Mouse (Mus musculus) E14TG2a.4 (cell line): ENCODE results near the gene Asxl1.
A peak's percentile ranks its signal among the peaks of the same experiment; 100 is the strongest.

Experiments
- CTCF ChIP-seq: conservative IDR thresholded peaks from 2 replicates; pipeline ENCODE4 v1.5.1; 2014; ENCODE audit warnings: low read length
- NANOG ChIP-seq: IDR thresholded peaks from 2 replicates; pipeline ENCODE4 v1.6.1; 2014; ENCODE audit warnings: borderline replicate concordance, low read length, mixed read lengths
- POU5F1 ChIP-seq: IDR thresholded peaks from 2 replicates; pipeline ENCODE4 v1.6.1; 2014; ENCODE audit warnings: low read length, borderline replicate concordance

DNA sequence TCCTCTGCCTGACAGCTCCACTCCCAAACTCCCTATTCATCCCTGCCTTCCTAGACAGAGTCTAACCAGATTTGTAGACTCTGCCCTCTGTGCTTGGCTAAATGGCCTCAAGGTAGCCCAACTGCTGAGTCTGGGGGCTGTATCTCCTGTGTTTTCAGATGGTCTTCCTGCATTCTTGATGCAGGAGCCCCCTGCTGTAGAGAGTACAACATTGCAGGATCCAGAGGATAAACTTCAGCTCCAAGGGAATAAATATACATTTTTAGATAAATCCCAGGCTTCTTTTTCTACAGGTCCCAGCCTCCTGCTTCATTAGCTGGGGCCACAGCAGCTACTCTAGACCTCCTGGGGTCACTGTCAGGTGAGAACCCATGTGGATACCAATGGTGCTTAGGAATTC is 75.6 kb downstream of the Asxl1 start:
- TF ChIP-seq CTCF: peak; percentile 68
- TF ChIP-seq NANOG: no peak
- TF ChIP-seq POU5F1: no peak
